Mouse (Mus musculus): ENCODE measurements around the gene Poll. TPM values are rescaled to one million over a fixed set of nuclear protein-coding genes. Genes with fewer than 3 reads are reported as not detected.
A peak's percentile ranks its signal among the peaks of the same experiment; 100 is the strongest.

Poll gene
- total and polyA plus RNA-seq, 3 experiments, result 9.5 to 9.8 (median 9.7) TPM

DNA sequence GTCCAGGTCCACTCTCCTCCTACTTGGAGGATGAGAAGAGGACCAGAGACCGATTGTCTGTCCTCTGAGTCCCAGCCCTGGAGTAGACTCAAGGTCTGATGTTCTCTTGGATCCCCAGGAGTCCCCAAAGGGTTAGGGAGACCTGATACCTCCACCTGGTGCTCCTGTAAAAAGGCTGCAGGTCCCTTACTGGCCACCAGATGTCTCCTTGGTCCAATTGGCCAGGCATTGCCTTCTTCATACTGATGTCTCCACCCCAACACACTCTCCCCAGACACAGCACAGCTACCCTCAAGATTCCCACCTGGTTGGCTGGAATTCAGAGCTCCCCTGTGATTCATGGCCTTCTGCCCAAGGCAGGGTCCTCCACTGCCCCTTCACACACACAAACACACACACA lies 22.8 kb downstream of the Poll start:
- Histone ChIP-seq H3K9ac (ENCODE audit: low read depth, low read length) (no peak overlapping the region), H3K4me1 (ENCODE audit: control insufficient read depth, insufficient read depth, low read length) (peaks cover 3% of the 10 kb centered on the region), H3K27ac (no peak overlapping the region), H3K27me3 (ENCODE audit: control insufficient read depth, insufficient read depth, low read length) (peaks cover 6% of the 10 kb centered on the region), H3K36me3 (ENCODE audit: control insufficient read depth, insufficient read depth, low read length) (no peaks in the 10 kb centered on the region), H3K79me2 (replicated peaks; ENCODE audit: control insufficient read depth, insufficient read depth, low read length) (no peaks in the 10 kb centered on the region), H3K4me3 (no peak overlapping the region)
- TF ChIP-seq CTCF (IDR thresholded peaks at IDR 0.05) (peak; percentile 76), EP300 (IDR thresholded peaks at IDR 0.05; ENCODE audit: insufficient read depth, low read depth, low read length) (no peak)
- WGBS, result 32% methylated on average over 1 of the region's 1 CpGs
- intact Hi-C loops (cut with DNase I), result no loop called here
- DNase-seq, result peak; percentile 42 to 61

GRCm38 (mm10) chr19:45535929-45536328 lies 24.4 kb downstream of the Poll start:
- WGBS, result 34% methylated on average over 6 of the region's 6 CpGs
- no peak for TF ChIP-seq EP300 (IDR thresholded peaks at IDR 0.05; ENCODE audit: insufficient read depth, low read depth, low read length)
- TF ChIP-seq POLR2A (IDR thresholded peaks at IDR 0.05; ENCODE audit: insufficient read depth, low read depth, low read length), result no peak
- no peak for TF ChIP-seq CTCF (IDR thresholded peaks at IDR 0.05)
- H3K27me3 ChIP-seq (ENCODE audit: control insufficient read depth, insufficient read depth, low read length), result no peaks in the 10 kb centered on the region
- no peak overlapping the region for H3K9ac ChIP-seq (ENCODE audit: low read depth, low read length)
- no peak overlapping the region for H3K27ac ChIP-seq
- no peak for DNase-seq
- no peaks in the 10 kb centered on the region for H3K4me1 ChIP-seq (ENCODE audit: control insufficient read depth, insufficient read depth, low read length)
- H3K36me3 ChIP-seq (ENCODE audit: control insufficient read depth, insufficient read depth, low read length), result no peaks in the 10 kb centered on the region
- intact Hi-C loops (cut with DNase I), result no loop called here
- no peaks in the 10 kb centered on the region for H3K79me2 ChIP-seq (replicated peaks; ENCODE audit: control insufficient read depth, insufficient read depth, low read length)
- no peak overlapping the region for H3K4me3 ChIP-seq

DNA sequence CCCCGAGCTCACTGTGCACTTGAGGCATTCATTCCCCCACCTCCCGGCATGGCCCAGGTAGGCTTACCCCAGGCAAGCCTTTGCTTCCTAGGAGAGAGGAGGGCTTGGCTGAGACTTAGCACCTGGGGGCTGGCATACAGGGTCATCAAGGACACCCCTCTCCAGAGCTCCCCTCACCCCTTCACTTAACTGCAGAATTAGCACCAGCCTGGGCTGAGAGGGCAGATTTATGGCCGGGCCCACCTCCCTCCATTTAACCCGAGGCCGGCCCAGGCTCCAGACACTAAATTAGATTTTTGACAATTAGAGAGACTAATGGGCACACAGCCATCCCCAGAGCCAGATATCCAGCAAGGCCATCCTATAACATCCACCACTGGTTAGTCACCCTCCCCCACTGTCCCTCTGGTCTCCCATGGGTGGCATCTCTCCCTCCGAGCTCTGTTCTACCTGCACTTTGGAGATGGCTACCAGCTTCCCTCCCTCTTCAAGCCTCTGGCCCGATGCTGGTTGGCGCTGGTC lies 25.1 kb downstream of the Poll start:
- no peak for TF ChIP-seq EP300 (IDR thresholded peaks at IDR 0.05; ENCODE audit: insufficient read depth, low read depth, low read length)
- TF ChIP-seq CTCF (IDR thresholded peaks at IDR 0.05), result no peak
- TF ChIP-seq POLR2A (IDR thresholded peaks at IDR 0.05; ENCODE audit: insufficient read depth, low read depth, low read length), result no peak
- WGBS, result 69% methylated on average over 8 of the region's 8 CpGs
- Histone ChIP-seq H3K27ac (no peak overlapping the region), H3K27me3 (ENCODE audit: control insufficient read depth, insufficient read depth, low read length) (no peaks in the 10 kb centered on the region), H3K4me1 (ENCODE audit: control insufficient read depth, insufficient read depth, low read length) (no peaks in the 10 kb centered on the region), H3K79me2 (replicated peaks; ENCODE audit: control insufficient read depth, insufficient read depth, low read length) (no peaks in the 10 kb centered on the region), H3K9ac (ENCODE audit: low read depth, low read length) (no peak overlapping the region), H3K36me3 (ENCODE audit: control insufficient read depth, insufficient read depth, low read length) (no peaks in the 10 kb centered on the region), H3K4me3 (no peak overlapping the region)
- intact Hi-C loops (cut with DNase I), result no loop called here
- DNase-seq, result no peak

DNA sequence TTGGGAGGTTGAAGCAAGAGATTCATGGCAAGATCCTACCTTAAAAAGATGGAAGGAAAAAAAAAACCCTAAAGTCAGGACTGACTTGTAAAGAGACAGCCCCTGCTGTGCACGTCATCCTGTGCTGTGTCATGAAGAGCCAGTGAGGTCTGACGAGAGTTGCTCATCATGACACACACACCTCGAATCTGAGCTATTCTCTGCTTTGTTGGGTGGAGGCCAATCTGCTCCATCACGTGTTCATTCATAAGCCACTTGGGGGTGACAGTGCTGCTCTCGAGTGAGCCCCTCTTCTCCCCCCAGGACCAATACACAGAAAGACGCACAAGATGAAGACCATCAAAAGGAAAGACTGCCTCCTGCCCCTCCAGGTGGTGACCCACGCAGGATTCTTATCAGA lies 26.7 kb downstream of the Poll start:
- WGBS, result 39% methylated on average over 7 of the region's 7 CpGs
- no peak overlapping the region for H3K9ac ChIP-seq (ENCODE audit: low read depth, low read length)
- TF ChIP-seq CTCF (IDR thresholded peaks at IDR 0.05) (no peak), EP300 (IDR thresholded peaks at IDR 0.05; ENCODE audit: insufficient read depth, low read depth, low read length) (no peak), POLR2A (IDR thresholded peaks at IDR 0.05; ENCODE audit: insufficient read depth, low read depth, low read length) (no peak)
- intact Hi-C loops (cut with DNase I), result no loop called here
- no peaks in the 10 kb centered on the region for H3K79me2 ChIP-seq (replicated peaks; ENCODE audit: control insufficient read depth, insufficient read depth, low read length)
- peaks cover 2% of the 10 kb centered on the region; the same call in 1 of the 2 replicates for H3K4me1 ChIP-seq (ENCODE audit: control insufficient read depth, insufficient read depth, low read length)
- H3K4me3 ChIP-seq, result no peak overlapping the region
- no peak for DNase-seq
- no peaks in the 10 kb centered on the region for H3K27me3 ChIP-seq (ENCODE audit: control insufficient read depth, insufficient read depth, low read length)
- H3K27ac ChIP-seq, result no peak overlapping the region
- H3K36me3 ChIP-seq (ENCODE audit: control insufficient read depth, insufficient read depth, low read length), result no peaks in the 10 kb centered on the region

DNA sequence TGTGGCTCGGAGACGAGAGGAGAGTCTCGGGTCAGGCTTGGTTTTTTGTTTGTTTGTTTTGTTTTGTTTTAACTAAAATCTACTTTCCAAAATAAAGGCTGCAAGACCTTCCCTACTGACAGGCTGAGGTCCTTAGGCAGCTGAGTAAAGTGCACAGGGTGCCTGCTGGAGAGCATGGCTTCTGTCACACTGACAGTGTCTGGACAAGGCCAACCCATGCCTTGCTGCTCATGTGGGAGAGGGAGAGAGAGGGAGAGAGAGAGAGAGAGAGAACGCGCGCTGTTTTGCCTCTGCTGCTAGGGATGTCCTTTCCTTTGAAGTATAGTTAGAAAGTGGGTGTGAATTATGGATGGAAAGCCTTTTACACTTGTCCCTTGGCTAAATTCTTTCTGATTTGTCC lies 28.8 kb downstream of the Poll start:
- WGBS, result 76% methylated on average over 6 of the region's 6 CpGs
- Histone ChIP-seq H3K4me1 (ENCODE audit: control insufficient read depth, insufficient read depth, low read length) (peaks cover 2% of the 10 kb centered on the region; the same call in 1 of the 2 replicates), H3K27ac (no peak overlapping the region), H3K79me2 (replicated peaks; ENCODE audit: control insufficient read depth, insufficient read depth, low read length) (no peaks in the 10 kb centered on the region), H3K36me3 (ENCODE audit: control insufficient read depth, insufficient read depth, low read length) (no peaks in the 10 kb centered on the region), H3K27me3 (ENCODE audit: control insufficient read depth, insufficient read depth, low read length) (no peaks in the 10 kb centered on the region), H3K4me3 (no peak overlapping the region), H3K9ac (ENCODE audit: low read depth, low read length) (no peak overlapping the region)
- intact Hi-C loops (cut with DNase I), result no loop called here
- TF ChIP-seq EP300 (IDR thresholded peaks at IDR 0.05; ENCODE audit: insufficient read depth, low read depth, low read length) (no peak), CTCF (IDR thresholded peaks at IDR 0.05) (no peak), POLR2A (IDR thresholded peaks at IDR 0.05; ENCODE audit: insufficient read depth, low read depth, low read length) (no peak)
- no peak for DNase-seq

GRCm38 (mm10) chr19:45530200-45530995 lies 29.9 kb downstream of the Poll start:
- H3K4me3 ChIP-seq, result no peak overlapping the region
- no peak overlapping the region for H3K9ac ChIP-seq (ENCODE audit: low read depth, low read length)
- no peak overlapping the region for H3K27ac ChIP-seq
- H3K79me2 ChIP-seq (replicated peaks; ENCODE audit: control insufficient read depth, insufficient read depth, low read length), result no peaks in the 10 kb centered on the region
- no peaks in the 10 kb centered on the region for H3K36me3 ChIP-seq (ENCODE audit: control insufficient read depth, insufficient read depth, low read length)
- TF ChIP-seq POLR2A (IDR thresholded peaks at IDR 0.05; ENCODE audit: insufficient read depth, low read depth, low read length) (no peak), EP300 (IDR thresholded peaks at IDR 0.05; ENCODE audit: insufficient read depth, low read depth, low read length) (no peak)
- no peaks in the 10 kb centered on the region for H3K27me3 ChIP-seq (ENCODE audit: control insufficient read depth, insufficient read depth, low read length)
- H3K4me1 ChIP-seq (ENCODE audit: control insufficient read depth, insufficient read depth, low read length), result peaks cover 2% of the 10 kb centered on the region; the same call in 1 of the 2 replicates
- intact Hi-C loops (cut with DNase I), result no loop called here
- 62% methylated on average over 15 of the region's 15 CpGs for whole genome bisulfite sequencing
- DNase-seq, result peak; percentile 45 to 58

All from heart, adult 2 months (tissue).